Mouse (Mus musculus) kidney, adult 2 months (tissue): ENCODE measurements around the gene Zbtb18. TPM values are rescaled to one million over a fixed set of nuclear protein-coding genes. Genes with fewer than 3 reads are reported as not detected.
"Not testable (repeated sequence)": the region's sequence is repeated elsewhere in the genome, so short reads cannot be mapped to it uniquely, and the experiment has no call there.

ENCODE experiments used
- DNase-seq: peaks from one replicate; pipeline ENCODE4 v3.0.0; 2021
- H3K27ac ChIP-seq: fragments of 200-500 bp; 2 replicates; pipeline ENCODE4 v1.5.1; 2012; ENCODE audit warnings: low read depth, low read length, control low read depth, inconsistent platforms; ENCODE audit not compliant: insufficient read depth
- H3K27me3 ChIP-seq: fragments of 200-500 bp; replicated peaks from 2 replicates; pipeline ENCODE4 v1.6.1; 2012; ENCODE audit warnings: mild to moderate bottlenecking, moderate library complexity, low read length, inconsistent platforms; ENCODE audit not compliant: control insufficient read depth, insufficient read depth
- H3K36me3 ChIP-seq: fragments of 200-500 bp; 2 replicates; pipeline ENCODE4 v1.6.1; 2012; ENCODE audit warnings: mild to moderate bottlenecking, moderate library complexity, low read length, inconsistent platforms; ENCODE audit not compliant: control insufficient read depth, insufficient read depth
- H3K4me1 ChIP-seq: fragments of 200-500 bp; 2 replicates; pipeline ENCODE4 v1.6.1; 2011; ENCODE audit warnings: low read length; ENCODE audit not compliant: control insufficient read depth, insufficient read depth
- H3K4me3 ChIP-seq: fragments of 200-500 bp; 2 replicates; pipeline ENCODE4 v1.5.1; 2011; ENCODE audit warnings: mild to moderate bottlenecking, low read depth, low read length, control low read depth; ENCODE audit not compliant: insufficient read depth
- CTCF ChIP-seq: fragments of 200-500 bp; conservative IDR thresholded peaks from 2 replicates; pipeline ENCODE4 v1.5.1; 2011; ENCODE audit warnings: low read depth, mild to moderate bottlenecking, control low read depth, low read length, moderate library complexity, mixed read lengths; ENCODE audit not compliant: insufficient read depth, insufficient read length
- POLR2A ChIP-seq: fragments of 200-500 bp; IDR thresholded peaks from one replicate; pipeline ENCODE4 v1.6.1; 2011; ENCODE audit warnings: low read depth, low read length, control low read depth
- WGBS: fragments of 180-500 bp; shearing (Covaris S2); methylation state at CpG from one replicate; pipeline ENCODE4 v1.1.7; 2018; 5-methylcytosine and 5-hydroxymethylcytosine counted together
- polyA plus RNA-seq: library from polyadenylated mRNA; depleted of rRNA; stranded (reverse); fragments of >200 nt; gene quantifications from 2 replicates; pipeline ENCODE4 v1.2.3, GENCODE M21; 2012

The Zbtb18 gene
- polyA plus RNA-seq, 1 experiment, result 12.7 TPM

DNA sequence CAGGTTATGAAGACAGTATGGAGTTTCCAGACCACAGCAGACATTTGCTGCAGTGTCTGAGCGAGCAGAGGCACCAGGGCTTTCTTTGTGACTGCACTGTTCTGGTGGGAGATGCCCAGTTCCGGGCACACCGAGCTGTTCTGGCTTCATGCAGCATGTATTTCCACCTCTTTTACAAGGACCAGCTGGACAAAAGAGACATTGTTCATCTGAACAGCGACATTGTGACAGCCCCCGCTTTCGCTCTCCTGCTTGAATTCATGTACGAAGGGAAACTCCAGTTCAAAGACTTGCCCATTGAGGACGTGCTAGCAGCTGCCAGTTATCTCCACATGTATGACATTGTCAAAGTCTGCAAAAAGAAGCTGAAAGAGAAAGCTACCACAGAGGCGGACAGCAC, 4.9 kb downstream of the Zbtb18 start:
- Histone ChIP-seq H3K4me3 (no peak overlapping the region), H3K27me3 (no peaks in the 10 kb centered on the region), H3K4me1 (peaks cover 11% of the 10 kb centered on the region), H3K36me3 (peaks cover 10% of the 10 kb centered on the region), H3K27ac (no peak overlapping the region)
- TF ChIP-seq CTCF, result no peak
- no peak for TF ChIP-seq POLR2A
- 73% methylated on average over 9 of the region's 9 CpGs for WGBS
- no peak for DNase-seq

DNA sequence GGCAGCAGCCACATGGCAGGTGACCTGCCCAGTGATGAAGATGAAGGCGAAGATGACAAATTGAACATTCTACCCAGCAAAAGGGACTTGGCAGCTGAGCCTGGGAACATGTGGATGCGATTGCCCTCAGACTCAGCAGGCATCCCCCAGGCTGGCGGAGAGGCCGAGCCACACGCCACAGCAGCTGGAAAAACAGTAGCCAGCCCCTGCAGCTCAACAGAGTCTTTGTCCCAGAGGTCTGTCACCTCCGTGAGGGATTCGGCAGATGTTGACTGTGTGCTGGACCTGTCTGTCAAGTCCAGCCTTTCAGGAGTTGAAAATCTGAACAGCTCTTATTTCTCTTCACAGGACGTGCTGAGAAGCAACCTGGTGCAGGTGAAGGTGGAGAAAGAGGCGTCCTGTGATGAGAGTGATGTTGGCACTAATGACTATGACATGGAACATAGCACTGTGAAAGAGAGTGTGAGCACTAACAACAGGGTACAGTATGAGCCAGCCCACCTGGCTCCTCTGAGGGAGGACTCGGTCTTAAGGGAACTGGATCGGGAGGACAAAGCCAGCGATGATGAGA, 5.5 kb downstream of the Zbtb18 start:
- Histone ChIP-seq H3K4me3 (no peak overlapping the region), H3K27me3 (no peaks in the 10 kb centered on the region), H3K4me1 (peaks cover 11% of the 10 kb centered on the region), H3K27ac (no peak overlapping the region), H3K36me3 (peaks cover 10% of the 10 kb centered on the region)
- 88% methylated on average over 12 of the region's 12 CpGs for WGBS
- TF ChIP-seq CTCF (no peak), POLR2A (no peak)
- no peak for DNase-seq

DNA sequence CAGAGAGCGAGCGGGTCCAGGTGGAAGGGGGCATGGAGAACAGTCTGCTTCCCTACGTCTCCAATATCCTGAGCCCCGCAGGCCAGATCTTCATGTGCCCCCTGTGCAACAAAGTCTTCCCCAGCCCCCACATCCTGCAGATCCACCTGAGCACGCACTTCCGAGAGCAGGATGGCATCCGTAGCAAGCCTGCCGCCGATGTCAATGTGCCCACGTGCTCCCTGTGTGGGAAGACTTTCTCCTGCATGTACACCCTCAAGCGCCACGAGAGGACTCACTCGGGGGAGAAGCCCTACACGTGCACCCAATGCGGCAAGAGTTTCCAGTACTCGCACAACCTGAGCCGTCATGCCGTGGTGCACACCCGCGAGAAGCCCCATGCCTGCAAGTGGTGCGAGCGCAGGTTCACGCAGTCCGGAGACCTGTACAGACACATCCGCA, 6.0 kb downstream of the Zbtb18 start:
- H3K4me3 ChIP-seq, result no peak overlapping the region
- H3K27me3 ChIP-seq, result no peaks in the 10 kb centered on the region
- 92% methylated on average over 25 of the region's 25 CpGs for WGBS
- no peak for DNase-seq
- no peak for TF ChIP-seq POLR2A
- H3K36me3 ChIP-seq, result peaks cover 10% of the 10 kb centered on the region
- peaks cover 11% of the 10 kb centered on the region for H3K4me1 ChIP-seq
- H3K27ac ChIP-seq, result no peak overlapping the region

DNA sequence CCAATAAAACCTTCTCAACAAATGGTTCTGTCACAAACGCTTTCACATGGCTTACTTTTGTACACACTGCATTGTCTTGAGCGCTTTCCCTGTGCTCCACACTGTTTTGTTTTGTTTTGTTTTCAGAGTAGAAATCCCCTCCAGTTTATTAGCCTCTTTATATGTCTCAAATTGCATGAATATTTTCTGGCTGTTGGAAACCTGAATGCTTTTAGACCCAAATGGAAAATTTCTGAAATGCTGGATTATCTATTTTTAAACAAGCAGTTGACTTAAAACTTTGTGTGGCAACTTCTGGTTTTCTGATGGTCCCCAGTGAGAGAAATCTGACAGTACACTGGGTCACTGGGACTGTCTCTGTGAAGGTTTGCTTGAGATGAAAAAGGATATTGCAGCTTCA, 6.8 kb downstream of the Zbtb18 start:
- 85% methylated on average over 2 of the region's 2 CpGs for WGBS
- no peak overlapping the region for H3K4me3 ChIP-seq
- no peak for TF ChIP-seq POLR2A
- TF ChIP-seq CTCF, result no peak
- H3K4me1 ChIP-seq, result peaks cover 14% of the 10 kb centered on the region
- no peak overlapping the region for H3K27ac ChIP-seq
- no peak for DNase-seq
- H3K36me3 ChIP-seq, result peaks cover 10% of the 10 kb centered on the region
- H3K27me3 ChIP-seq, result no peaks in the 10 kb centered on the region

DNA sequence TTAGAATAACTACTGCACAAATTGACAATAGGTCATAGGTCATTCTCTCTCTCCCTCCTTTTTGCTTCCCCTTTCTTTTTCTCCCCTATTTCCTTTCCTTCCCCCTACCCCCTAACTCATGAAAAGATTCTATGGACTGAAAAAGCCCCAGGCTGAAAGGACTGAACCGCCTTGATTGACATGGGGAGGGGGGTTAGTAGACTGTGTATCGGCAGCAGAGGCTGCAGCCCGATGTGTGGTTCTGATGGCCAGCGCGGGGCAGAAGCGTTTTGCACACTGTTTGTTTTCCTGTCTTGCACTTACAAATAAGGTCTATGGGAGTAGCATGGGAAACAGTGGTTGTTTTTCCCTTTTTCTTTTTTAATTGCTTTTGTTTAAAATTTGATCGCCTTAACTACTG, 7.7 kb downstream of the Zbtb18 start:
- H3K4me1 ChIP-seq, H3K4me3 ChIP-seq, H3K27me3 ChIP-seq, DNase-seq, H3K27ac ChIP-seq, H3K36me3 ChIP-seq: not testable (repeated sequence)
- WGBS, result 84% methylated on average over 7 of the region's 7 CpGs

DNA sequence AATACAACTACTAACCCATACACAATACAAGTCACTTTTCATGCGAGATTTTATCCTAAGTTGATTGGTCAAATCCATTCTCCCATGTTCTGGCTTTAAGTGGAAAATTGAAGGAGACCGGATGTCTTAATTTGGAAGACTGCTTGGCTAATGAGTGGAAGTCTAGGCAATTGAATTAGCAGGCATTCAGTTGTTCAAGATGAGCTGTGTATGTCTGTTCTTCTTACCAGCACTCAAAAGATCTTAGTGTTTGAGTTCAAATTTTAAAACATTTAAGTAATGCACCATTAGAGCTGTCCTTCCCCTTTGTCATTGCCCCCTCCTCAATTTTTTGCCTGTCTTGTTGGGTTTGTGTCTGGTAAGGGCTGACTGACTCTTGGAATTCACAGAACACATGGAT, 8.9 kb downstream of the Zbtb18 start:
- H3K4me3 ChIP-seq, result no peak overlapping the region
- peaks cover 3% of the 10 kb centered on the region; the same call in 1 of the 2 replicates for H3K4me1 ChIP-seq
- H3K27me3 ChIP-seq, result no peaks in the 10 kb centered on the region
- peaks cover 10% of the 10 kb centered on the region for H3K36me3 ChIP-seq
- DNase-seq, result no peak
- WGBS, result 93% methylated on average over 2 of the region's 2 CpGs
- no peak overlapping the region for H3K27ac ChIP-seq
- TF ChIP-seq POLR2A (no peak), CTCF (no peak)

DNA sequence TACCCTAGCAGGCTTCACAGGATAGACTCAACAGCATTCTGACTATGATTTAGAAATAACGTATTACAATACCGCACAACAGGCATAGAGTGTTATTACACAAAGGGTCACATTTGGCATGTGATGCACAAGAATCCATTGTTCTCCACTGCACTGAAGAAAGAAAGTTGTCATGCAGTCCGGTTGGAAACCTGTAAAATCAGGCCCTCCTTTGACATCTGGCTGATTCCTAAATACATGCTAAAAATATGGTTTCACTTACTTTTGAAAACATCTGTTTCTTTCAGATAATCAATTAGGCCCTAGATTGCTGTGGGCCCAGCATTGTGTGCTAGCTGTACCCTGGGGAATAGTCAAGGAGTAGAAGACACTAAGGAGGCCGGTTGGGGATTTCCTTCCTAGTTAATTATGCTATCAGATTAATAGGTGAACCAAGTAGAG, 9.9 kb downstream of the Zbtb18 start:
- DNase-seq, result no peak
- 66% methylated on average over 4 of the region's 4 CpGs for WGBS
- peaks cover 10% of the 10 kb centered on the region for H3K36me3 ChIP-seq
- H3K4me1 ChIP-seq, result peaks cover 3% of the 10 kb centered on the region; the same call in 1 of the 2 replicates
- TF ChIP-seq CTCF (no peak), POLR2A (no peak)
- no peak overlapping the region for H3K27ac ChIP-seq
- H3K4me3 ChIP-seq, result no peak overlapping the region
- H3K27me3 ChIP-seq, result no peaks in the 10 kb centered on the region

DNA sequence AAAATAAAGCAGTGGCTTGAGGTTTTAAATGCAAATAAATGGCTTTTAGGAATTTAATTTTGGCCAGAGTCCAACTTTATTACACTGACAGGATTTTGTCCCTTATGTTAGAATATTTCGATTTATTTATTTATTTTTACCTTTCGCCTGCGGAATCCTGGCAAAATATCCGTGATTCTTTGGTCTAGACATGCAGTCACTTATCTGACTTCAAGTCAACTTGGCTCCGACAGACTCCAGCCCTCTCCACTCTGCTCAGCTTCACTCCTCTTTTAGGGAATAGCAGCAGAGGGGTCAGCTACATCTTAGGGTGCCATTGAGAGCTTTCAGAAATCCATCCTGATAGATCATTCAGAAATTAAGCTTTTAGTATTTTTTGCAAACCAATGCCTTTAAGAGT, 10.8 kb downstream of the Zbtb18 start:
- TF ChIP-seq CTCF (no peak), POLR2A (no peak)
- 77% methylated on average over 5 of the region's 5 CpGs for WGBS
- DNase-seq, result no peak

More for the DNA sequence above, 10.8 kb downstream of the Zbtb18 start:
- Histone ChIP-seq H3K4me3 (no peak overlapping the region), H3K27me3 (no peaks in the 10 kb centered on the region), H3K27ac (no peak overlapping the region), H3K4me1 (peaks cover 3% of the 10 kb centered on the region; the same call in 1 of the 2 replicates), H3K36me3 (peaks cover 5% of the 10 kb centered on the region)
